Mouse (Mus musculus) testis, adult 2 months (tissue): ENCODE measurements around the gene Fance.

Experiments
- CTCF ChIP-seq: fragments of 200-500 bp; IDR thresholded peaks from 2 replicates; pipeline ENCODE4 v1.5.1; 2012; ENCODE audit warnings: low read depth, mild to moderate bottlenecking, inconsistent platforms, low read length, moderate library complexity; ENCODE audit not compliant: control insufficient read depth, insufficient read depth, insufficient replicate concordance
- POLR2A ChIP-seq: fragments of 200-500 bp; IDR thresholded peaks from 2 replicates; pipeline ENCODE4 v1.6.1; 2012; ENCODE audit warnings: low read depth, mild to moderate bottlenecking, inconsistent platforms, low read length, moderate library complexity; ENCODE audit not compliant: control insufficient read depth

GRCm38 (mm10) chr17:28325751-28326150, 12.4 kb downstream of the Fance start:
- TF ChIP-seq CTCF (no peak), POLR2A (no peak)
